Mouse (Mus musculus): Measurements from ENCODE around the gene Lrig1.
"Not testable (repeated sequence)": the region's sequence is repeated elsewhere in the genome, so short reads cannot be mapped to it uniquely, and the experiment has no call there.

Gene Lrig1

GRCm38 (mm10) chr6:94561346-94561745, 138.6 kb downstream of the Lrig1 start:
- in situ Hi-C loops (cut with MboI; ENCODE audit: low pct_unique_long_range_greater_than_20kb in 1 of 2, low sequenced_read_pairs in 2 of 2, unreplicated experiment in 1 of 2) = no loop called here

- in situ Hi-C loops (cut with MboI; ENCODE audit: low pct_unique_long_range_greater_than_20kb in 1 of 2, low sequenced_read_pairs in 2 of 2, unreplicated experiment in 1 of 2) = no loop called here
Measured at GRCm38 (mm10) chr6:94560896-94561295, 139.1 kb downstream of the Lrig1 start.

- in situ Hi-C loops (cut with MboI; ENCODE audit: low pct_unique_long_range_greater_than_20kb in 1 of 2, low sequenced_read_pairs in 2 of 2, unreplicated experiment in 1 of 2) = not testable (repeated sequence)
Measured at GRCm38 (mm10) chr6:94558603-94559002, 141.4 kb downstream of the Lrig1 start.
